Mouse (Mus musculus): Measurements from ENCODE around the gene Sft2d2.

Gene Sft2d2

DNA sequence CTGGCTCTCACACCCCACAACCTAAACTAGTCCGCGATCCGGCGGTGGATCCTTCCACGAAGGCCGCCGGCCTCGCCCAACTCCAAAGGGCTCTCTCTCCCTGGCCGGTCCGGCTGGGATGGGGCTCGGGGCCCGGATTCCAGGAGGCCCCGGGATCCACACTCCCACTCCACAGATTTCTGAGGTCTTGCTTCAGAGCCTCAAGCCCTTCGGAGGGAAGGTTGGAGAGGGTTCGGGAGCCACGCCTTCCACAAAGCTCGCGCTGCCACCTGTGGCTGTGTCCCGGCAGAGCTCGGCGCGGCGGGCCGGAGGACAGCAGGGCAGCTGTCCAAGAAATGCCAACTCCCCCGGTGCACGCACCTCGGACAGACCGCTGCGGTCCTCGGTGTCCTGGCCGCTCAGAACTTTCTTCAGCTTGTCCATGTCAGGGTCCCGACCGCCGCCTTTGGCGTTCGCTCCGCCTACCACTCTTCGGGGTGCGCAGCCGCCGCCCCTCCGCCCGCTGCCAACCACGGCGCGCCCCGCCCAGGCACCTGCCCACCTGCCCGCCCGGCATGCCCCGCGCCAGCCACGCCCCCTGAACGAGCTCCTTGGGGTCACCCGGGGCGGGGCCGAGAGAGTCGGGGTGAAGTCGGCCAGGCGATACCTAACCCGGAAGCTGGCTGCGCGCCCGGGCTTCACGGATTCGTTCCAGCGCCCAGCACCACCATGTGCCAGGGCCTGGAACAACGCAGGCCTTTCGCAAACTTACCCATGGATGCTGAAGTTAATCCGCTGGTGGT is at the start of gene Sft2d2:
TSS of gene Sft2d2 (minus strand) at position 559 of the 782 bp plus-strand sequence.
- peak; percentile 90 for DNase-seq (ENCODE audit: low read depth, low spot score)

DNA sequence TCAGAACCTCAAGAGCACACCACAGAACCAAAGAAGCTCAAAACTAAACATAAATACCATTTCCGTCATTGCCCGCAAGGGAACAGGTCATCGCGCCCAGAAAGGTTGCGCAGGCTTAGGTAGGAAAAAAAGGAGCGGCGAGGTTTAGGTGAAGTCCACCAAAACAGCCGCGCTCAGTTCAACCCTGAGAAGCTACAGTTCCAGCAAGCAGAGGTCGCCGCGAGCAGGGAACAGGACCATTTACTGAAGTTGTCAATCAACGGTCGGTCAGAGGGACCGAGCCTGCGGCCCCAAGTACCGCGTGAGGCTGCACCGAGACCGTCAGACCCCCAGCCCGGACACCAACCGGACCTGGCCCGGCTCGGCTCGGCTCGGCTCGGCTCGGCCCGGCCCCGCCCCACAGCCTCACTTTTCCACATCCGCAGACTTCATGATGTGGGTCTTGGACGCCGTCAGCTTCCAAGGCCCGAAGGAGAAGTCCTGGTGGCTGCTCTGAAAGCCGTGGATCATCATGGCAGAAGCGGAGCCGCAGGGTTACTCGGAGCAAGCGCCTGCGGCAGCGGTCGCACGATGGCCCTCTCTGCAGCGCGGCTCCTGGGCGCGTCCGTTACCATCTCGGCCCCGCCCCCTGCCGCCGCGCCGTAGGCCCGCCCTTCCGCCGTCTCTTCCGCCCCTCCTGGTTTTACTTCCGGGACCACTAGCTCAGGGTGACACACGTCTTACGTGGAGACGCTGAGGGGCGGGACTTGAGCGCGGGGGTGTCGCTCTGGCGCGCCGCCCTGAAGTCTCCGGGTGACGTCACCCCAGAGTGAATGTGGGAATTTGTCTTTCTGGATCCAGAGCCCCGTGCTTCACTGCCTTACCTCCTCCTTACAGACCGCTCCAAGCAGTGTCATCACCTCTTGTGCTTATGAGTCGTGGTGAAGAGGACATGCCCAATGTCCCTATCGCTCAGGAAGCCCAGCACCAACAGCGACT is 42.4 kb upstream of the Sft2d2 start, which contains the start of gene Tiprl:
TSS of gene Tiprl (minus strand) at position 676 of the 978 bp plus-strand sequence.
- DNase-seq (ENCODE audit: low read depth, low spot score): peak; percentile 97

DNA sequence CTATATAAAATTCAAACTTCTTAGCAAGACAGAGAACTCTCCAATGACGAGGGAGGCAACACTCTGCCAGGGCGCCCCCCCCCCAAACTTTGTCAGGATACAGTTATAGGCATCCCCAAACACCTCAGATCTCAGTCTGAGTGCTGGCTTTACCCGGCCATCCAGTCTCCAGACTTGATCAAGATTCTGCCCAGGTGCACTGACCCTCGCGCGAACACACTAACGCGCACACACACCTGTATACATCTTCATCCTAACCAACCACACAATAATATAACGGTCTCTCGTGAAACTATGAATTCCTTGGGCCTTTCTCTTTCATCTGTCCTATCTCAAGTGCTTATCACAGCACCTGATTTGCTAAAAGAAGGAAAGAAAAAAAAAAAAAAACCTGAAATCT is 41.6 kb upstream of the Sft2d2 start:
- no peak for DNase-seq (ENCODE audit: low read depth, low spot score)

DNA sequence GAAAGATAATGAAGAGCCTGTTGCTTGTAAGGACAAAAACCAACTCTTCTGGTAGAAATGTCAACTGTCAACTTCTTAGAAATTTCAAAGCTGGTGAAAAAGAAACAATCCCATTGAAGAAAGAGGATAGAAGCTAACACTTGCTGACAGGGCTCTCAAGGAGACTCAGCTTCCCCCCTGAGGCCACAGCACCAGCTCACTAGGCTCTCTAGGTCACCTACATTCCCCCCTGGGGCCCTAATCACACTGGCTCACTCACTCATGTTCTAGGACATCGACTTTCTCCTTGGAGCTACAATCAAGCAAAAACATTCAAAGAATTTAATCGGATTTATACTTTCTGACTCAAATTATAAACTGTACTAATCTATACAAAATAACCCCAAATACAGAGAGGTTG is 39.6 kb upstream of the Sft2d2 start:
- DNase-seq (ENCODE audit: low read depth, low spot score): no peak

DNA sequence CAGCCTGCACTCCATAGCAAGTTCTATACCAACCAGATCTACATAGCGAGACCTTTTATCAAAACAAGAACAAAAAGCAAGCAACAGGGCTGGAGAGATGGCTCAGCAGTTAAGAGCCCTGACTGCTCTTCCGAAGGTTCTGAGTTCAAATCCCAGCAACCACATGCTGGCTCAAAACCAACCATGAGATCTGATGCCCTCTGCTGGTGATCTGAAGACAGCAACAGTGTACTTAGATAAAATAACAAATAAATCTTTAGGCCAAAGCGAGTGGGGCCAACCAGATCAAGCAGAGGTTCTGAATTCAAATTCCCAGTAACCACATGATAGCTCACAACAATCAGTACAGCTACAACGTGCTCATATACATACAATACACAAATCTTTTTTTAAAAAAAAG is 36.5 kb upstream of the Sft2d2 start:
- DNase-seq (ENCODE audit: low read depth, low spot score): no peak

DNA sequence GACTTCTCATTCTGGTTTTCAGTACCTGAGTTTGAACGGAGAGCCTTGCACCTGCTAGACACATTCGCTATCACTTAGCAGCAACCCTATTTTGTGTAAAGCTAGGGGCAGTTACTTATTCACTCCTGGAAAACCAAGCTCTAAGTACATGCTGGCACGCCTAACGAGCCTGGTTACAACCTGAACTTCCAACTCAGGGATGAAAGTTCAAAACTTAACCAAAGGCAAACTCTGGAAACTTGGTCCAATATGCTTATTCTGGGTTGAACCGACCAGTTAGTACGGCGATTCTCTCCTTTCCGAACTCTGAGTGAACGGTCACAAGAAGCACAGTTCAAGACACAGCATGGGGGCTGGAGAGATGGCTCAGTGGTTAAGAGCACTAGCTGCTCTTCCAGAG is 35.3 kb upstream of the Sft2d2 start:
- DNase-seq (ENCODE audit: low read depth, low spot score): no peak

DNA sequence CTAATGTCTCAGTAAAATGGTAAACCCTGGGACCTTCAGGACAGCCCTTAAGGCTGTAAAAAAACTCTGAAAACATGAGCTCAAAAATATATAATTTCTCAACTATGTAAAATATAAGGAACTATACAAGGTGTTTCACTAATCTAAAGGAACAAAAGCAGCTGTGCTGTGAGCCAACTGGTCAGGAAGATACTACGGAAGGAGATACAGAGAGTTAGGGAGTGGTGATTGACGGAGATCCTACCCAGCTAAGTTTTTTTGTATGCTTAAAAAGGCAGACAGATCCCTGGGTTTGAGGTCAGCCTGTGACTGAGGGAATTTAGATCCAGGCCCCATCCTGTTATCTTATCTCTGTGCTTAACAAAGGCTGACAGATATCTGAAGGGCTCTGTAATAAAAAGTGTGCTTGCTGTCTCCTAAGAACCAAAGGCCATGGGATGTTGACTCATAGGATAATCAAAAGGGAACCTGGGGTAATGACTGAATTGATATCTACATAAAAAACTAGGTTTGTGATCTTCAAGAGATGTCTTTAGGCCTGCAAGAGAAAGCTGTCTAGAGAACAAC is 22.9 kb upstream of the Sft2d2 start:
- no peak for DNase-seq (ENCODE audit: low read depth, low spot score)

DNA sequence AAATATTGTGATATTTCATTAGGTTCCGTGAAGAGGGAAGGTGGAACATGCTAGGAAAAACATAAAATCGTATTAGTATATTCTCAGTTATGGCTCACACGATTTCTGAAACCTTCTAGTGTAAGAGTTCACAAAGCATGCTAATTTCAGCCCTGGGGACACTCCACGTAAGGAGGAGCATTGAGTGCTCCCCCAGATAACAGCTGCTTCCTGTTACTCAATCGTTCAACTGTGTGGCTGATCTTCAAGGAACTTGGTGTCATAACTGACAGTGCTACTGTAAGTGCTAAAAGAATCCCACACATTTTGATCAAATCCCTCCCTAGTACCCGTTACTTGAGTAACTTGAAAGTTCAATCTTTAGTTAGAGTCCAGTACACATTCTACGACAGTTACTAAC is 21.6 kb upstream of the Sft2d2 start:
- DNase-seq (ENCODE audit: low read depth, low spot score): no peak

DNA sequence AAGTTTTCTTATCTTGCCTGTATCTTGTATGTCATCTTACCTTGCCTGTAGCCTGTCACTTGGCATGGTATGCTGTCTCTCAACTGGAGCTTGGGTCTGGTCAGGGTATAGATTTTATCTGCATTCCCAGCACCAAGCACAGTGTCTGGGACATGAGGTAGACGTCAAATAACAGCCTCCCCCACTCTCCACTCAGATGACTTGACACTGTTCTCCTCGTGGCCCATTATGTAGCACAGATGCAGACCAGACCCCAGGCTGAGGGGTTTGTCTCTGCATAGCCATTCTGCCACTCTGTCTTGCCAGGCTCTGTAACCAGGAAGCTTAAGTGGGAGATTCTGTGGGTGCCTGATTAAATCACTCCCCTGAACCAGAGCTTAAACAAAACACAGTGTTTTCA is 11.4 kb upstream of the Sft2d2 start:
- DNase-seq (ENCODE audit: low read depth, low spot score): no peak

DNA sequence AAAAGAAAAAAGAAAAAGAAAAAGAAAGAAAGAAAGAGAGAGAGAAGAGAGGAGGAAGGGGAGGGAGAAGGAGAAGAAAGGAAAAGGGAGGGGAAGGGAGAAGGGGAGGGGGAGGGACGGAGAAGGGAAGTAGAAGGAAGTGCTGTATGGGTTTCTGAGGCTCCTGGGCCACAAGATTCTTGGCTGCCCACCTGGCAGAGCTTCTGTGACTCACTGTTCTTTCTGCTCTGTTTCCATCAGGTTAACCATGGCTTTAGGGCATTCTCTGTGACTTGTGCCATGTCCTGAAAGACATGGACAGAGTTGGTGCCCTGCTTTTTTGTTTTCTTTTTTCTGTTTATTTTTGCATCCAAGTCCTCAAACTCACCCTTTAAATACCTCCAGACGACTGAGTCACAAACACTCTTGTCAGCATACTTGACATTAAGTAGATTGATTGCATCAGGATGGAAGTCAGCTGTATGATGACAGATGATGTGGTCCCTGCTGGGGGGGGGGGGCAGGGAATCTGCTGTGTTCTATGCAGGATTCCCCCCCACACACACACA is 9.3 kb upstream of the Sft2d2 start:
- DNase-seq (ENCODE audit: low read depth, low spot score): no peak

DNA sequence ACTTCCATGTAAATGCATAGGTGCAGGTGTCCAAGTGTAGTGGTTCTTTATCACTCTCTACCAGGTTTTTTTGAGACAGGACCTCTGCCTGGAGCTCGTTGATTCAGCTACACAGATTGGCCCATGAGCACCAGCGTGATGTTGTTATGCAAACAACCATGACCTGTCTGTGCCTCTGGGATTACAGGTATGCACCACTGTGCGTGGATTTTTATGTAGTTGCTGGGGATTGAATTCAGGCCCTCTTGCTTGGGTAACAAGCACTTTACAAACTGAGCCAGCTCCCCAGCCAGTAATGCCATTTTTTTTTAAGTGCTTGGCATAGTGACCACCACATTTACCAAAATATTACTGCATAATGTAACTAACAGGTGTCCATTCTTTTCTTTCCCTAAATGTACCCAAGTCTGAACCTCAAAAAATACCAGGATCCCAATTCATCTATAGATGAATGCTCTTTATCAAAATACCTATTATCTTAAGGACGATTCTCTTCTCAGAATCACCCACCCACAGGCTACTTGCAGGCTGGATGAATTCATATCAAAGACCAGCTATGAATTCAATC is 7.3 kb upstream of the Sft2d2 start:
- no peak for DNase-seq (ENCODE audit: low read depth, low spot score)

DNA sequence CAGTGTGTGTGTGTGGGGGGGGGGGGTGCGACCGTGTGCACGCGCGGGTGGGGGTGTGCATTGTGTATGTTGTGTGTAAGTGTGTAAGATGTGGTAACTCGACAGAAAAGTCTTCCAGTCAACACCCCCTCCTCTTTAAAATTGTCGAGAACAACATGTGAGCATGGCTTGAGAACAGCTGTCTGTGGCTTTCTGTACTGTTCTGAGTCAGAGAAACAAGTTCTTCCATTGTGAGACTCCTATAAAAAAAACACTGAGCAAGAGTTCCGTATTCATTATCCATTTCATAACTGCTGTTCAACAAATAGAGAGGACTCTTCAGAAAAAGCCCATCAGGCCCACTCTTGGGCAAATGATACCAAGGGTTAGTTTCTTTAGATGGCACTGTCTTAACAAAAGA is 6.5 kb upstream of the Sft2d2 start:
- DNase-seq (ENCODE audit: low read depth, low spot score): no peak

DNA sequence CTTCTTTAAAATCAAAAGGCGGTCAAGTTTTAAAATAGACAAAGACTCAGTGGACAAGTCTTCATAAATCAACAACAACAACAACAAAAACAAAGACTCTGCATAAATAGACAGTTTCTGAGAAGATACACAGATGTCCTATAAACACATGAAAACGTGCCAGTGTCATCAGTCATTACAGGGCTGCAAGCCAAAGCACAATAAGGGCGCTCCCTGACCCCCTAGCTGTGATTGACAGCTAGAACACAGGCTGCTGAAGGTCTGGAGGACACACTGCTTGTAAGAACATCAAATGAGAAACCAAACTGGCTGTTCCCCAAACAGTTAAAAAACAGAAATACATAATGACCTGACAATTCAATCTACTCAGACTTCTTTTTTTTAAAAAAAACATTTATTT is 5.4 kb upstream of the Sft2d2 start:
- no peak for DNase-seq (ENCODE audit: low read depth, low spot score)

DNA sequence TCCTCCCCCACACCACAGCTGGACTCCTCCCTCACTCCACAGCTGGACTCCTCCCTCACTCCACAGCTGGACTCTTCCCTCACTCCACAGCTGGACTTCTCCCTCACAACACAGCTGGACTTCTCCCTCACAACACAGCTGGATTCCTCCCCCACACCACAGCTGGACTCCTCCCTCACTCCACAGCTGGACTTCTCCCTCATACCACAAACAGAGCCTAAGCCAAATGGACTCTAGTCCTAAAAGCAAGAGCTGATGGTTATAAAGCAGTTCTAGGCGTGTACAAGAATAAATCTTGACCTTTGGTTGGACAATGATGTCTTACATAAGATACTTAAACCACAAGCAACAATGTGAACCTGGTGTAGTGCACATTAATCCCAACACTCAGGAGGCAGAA is 4.7 kb upstream of the Sft2d2 start:
- no peak for DNase-seq (ENCODE audit: low read depth, low spot score)

DNA sequence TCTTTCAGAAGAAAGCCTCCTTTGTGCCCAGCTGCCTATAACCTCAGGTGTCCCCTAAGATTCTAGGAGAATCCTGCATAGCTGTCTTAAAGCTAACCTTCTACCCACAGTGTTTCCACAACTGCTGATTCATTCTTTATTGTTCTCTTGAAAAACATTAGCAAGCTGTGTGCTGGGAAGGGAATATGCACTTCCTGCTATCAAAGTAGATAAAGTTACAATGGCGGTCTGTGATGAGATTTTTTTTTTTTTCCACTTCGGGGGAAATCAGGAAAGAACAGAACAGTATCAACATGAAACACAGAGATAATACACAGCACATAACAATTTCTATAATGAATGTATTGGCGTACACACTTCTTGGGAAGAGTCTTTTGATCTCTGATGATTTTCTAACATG is 3.6 kb upstream of the Sft2d2 start:
- no peak for DNase-seq (ENCODE audit: low read depth, low spot score)

DNA sequence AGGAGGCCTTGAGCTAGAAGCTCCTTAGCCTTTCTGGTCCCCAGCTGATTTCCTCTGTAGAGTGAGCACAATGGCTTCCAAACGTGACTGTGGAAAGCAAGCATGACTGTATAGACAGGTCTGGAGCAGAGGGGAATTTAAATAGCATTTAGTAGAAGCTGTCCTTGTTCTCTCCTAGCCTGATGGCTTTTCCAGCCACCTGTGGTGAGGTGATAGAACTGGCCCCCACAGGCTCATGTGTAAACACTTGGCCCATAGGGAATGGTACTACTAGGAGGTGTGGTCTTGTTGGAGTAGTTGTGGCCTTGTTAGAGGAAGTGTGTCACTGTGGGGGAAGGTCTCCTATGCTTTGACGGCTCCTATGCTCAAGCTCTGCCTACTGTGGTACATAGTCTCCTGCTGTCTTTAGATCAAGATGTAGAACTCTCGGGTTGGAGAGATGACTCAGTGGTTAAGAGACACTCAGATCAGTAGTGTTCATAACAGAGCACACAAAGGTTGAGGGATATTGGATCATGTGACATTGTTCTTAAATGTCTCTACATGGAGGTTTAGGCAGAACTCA is 1.2 kb upstream of the Sft2d2 start:
- DNase-seq (ENCODE audit: low read depth, low spot score): no peak

DNA sequence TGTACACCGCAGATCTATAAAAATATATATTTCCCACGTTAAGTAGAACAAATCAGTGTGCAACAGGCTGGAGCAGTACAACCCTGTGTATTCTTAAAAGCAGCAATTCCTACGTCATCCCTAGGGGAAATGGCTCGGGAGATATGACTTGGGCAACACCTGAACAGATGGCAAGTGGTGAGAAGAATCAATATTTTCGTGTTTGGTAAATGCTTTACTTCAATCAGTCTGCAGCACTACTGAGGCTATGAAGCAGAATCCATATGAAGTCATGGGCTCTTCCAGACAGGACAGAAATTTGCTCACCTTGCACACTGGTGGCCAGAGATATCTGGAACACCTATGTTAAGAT is 400 bp upstream of the Sft2d2 start:
- no peak for DNase-seq (ENCODE audit: low read depth, low spot score)

DNA sequence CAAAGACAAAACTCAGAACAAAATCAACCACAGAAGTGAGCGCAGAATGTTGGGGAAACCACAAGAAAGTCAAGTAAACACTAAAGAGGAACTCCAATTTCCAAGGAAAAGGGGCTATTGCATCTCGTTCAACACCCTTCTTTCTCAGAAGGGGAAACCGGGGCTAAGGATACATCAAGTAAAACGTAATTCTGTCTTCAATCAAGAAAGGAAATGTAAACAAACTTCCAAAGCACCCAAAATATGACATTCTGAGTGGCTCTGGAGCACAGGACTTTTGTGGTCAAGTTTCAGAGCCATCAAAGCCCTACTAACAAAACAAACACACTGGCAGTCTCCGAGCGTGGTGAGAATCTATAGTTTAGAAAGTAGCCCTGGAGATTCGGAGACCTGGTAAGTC is 812 bp downstream of the Sft2d2 start:
- DNase-seq (ENCODE audit: low read depth, low spot score): no peak

DNA sequence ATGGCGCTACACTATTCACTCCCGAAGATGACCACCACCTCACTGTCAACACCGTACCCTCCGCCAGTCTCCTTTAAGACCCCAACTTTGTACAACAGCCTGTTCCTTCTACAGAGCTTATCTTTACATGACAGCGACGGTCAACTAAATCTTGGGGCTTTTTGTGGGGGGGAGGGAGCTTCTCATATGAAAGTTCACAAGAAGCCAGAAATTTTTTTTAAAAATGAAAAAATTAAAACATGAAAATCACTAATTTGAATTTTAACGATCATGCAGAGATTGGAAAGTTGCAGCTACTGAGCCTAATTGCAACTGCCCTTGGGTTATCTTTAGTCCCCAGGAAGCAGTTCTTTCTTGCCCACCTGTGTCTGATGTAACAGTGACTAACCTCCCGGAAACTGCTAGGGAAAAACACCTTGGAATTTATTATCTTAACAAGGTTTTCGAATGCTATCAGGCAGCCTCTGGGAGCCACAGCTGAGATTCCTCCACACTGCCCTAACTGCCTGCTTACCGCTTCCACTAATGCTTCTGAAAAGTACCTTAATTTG is 1.4 kb downstream of the Sft2d2 start:
- no peak for DNase-seq (ENCODE audit: low read depth, low spot score)

DNA sequence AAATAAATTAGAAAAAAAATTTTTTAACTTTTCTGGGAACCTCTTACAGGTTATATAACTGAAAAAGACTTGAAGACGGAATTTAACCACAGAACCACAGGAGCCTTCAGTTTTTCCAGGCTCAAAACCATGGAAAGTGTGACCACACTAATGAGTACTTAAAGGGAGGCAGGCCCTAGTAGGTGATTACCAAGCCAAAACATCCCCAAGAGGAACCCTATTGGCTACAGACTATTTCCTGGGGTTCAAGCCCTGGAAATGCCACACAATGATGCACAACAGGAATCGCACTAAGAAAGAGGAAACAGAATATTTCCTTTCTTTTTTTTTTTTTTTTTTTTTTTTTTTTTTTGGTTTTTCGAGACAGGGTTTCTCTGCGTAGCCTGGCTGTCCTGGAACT is 2.1 kb downstream of the Sft2d2 start:
- DNase-seq (ENCODE audit: low read depth, low spot score): peak; percentile 36

DNA sequence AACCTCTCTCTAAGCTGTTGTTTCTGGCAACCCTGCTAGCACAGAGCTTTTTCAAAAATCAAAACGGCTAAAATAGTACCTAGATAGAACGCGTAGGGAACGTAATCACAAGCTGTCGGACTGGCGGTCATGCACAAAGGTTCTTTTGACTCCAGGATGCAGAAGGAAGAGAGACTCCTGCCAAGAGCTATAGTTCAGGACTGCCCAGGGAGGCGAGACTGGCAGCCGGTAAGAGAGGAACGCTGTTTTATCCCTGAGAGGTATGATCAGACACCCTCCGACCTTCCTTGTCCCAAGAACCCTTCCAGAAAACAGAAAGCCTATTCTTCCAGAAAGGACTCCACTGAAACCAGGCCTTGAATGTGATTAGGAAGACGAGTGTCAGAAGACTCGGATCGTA is 2.6 kb downstream of the Sft2d2 start:
- no peak for DNase-seq (ENCODE audit: low read depth, low spot score)
